Mouse (Mus musculus) liver, adult 2 months (tissue): ENCODE results near the gene Tbr1.

Experiments used
- CTCF ChIP-seq: fragments of 200-500 bp; IDR thresholded peaks from 2 replicates; pipeline ENCODE4 v1.5.1; 2011; ENCODE audit warnings: low read depth, low read length, control low read depth
- POLR2A ChIP-seq: fragments of 200-500 bp; IDR thresholded peaks from 2 replicates; pipeline ENCODE4 v1.6.1; 2011; ENCODE audit warnings: low read length, control low read depth; ENCODE audit not compliant: insufficient read depth; ENCODE audit errors: extremely low read depth

DNA sequence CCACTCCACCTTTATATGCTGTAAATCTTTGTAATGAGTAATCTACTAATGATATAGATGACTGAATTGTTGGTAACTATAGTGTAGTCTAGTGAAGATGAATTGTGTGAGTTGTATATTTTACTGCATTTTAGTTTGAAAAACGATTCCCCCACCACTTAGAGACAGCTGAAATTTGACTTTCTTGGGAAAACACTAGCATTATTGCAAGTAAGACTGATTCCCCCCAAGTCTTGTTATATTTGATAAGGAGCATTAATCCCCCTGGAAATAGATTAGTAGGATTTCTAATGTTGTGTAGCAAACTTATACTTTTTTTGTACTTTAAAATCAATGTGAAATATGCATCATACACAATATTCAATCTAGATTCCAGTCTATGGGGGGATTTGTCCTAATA is 10.8 kb downstream of the Tbr1 start:
- no peak for TF ChIP-seq CTCF
- TF ChIP-seq POLR2A = no peak
